Mouse (Mus musculus): ENCODE measurements around the gene Wfikkn2.
A peak's percentile ranks its signal among the peaks of the same experiment; 100 is the strongest.

The Wfikkn2 gene

DNA sequence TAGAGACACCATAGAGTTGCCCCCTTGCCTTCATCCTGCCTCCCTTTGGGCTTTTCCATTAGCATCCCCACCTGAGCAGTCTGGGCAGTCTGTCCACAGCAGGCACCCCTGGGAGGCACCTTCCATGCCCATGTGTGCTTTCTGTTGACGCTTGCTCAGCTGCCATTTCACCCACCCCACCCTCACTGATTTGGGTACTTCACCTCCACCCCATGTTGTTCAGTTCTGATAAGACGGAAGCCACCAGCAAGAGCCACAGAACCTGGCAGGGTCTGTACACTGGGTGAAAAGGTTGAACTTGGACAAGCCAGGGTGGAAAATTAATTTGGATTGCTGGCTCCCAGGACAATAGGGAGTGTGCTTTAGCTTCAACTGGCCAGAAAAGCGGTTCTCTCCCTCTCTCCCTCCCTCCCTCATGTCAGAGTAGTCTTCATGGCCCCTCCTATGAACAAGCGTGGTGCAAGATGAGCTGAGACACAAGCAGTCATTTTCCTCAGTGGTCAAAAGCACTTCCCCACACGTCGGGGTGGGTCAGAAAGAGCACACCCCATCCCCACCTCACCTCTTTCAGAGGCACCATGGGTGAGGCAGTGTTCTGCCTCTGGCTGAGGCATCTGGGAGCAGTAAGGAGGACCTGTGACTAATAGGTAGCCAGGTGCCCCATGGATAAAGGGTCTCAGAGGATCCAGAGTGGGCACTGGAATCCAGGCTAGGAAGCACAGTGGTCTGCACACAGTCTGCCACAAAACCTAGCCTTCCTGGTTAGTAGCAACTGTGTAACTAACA is 16.0 kb upstream of the Wfikkn2 start:
- no peak for DNase-seq

- DNase-seq = no peak
Measured at GRCm38 (mm10) chr11:94259814-94260213, 14.0 kb upstream of the Wfikkn2 start.

- DNase-seq = no peak
Measured at GRCm38 (mm10) chr11:94257987-94258386, 12.2 kb upstream of the Wfikkn2 start.

DNA sequence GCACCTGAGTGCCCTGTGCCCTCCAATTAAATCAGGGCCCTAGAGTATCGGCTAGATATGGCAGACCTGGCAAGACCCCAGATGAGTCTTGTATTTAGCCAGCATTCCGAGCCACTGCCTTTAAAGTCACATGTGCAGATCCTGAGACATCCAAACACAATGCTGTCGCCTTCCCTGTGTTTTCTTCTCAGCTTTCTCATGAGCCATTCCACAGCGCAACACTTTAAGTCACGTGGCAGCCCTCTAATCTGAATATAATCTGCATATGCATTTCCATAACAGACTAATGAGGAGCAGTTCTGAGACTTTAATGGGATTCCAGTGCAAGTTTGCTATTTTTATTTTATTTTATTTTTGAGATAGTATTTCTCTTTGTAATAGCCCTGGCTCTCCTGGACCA is 9.9 kb upstream of the Wfikkn2 start:
- DNase-seq = no peak

- DNase-seq = no peak
Measured at GRCm38 (mm10) chr11:94253691-94254090, 7.9 kb upstream of the Wfikkn2 start.

- no peak for DNase-seq
Measured at GRCm38 (mm10) chr11:94253156-94253555, 7.4 kb upstream of the Wfikkn2 start.

GRCm38 (mm10) chr11:94246789-94247061 is 920 bp upstream of the Wfikkn2 start:
- no peak for DNase-seq

GRCm38 (mm10) chr11:94244385-94244784 is 1.4 kb downstream of the Wfikkn2 start:
- DNase-seq = no peak

- DNase-seq = no peak
Measured at GRCm38 (mm10) chr11:94243422-94244180, 2.2 kb downstream of the Wfikkn2 start.

DNA sequence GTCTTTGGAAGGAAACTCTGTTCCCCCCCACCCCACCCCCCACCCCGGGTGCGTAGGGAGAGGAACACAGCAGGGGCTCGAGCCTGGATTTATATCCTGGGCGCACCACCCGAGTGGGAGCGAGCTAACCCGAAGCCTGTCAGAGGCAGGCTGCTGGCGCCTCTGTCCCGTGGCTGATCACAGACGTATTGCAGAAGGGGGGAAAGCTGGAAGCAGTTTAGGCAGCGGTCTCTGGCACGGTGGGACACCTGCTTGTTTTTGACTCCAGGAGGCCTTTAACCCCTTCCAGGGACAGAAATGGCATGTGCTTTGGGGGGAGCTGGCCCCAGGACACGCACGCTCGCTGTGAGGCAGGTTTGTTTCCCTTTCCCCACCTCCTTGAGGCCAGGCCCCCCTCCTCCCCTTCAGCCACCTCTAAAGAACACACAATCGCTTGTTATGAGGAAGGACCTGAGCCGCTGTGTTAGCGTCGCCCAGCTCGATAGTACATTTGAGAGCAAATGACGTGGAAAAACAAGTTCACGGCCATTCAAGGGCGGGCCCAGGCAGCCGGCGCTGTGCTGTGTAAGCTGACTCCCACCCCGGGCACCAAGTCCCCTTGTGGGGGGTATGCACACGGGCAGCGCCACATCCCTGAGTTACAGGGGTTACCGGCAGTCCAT is 2.9 kb downstream of the Wfikkn2 start:
- peak; percentile 88 for DNase-seq

DNA sequence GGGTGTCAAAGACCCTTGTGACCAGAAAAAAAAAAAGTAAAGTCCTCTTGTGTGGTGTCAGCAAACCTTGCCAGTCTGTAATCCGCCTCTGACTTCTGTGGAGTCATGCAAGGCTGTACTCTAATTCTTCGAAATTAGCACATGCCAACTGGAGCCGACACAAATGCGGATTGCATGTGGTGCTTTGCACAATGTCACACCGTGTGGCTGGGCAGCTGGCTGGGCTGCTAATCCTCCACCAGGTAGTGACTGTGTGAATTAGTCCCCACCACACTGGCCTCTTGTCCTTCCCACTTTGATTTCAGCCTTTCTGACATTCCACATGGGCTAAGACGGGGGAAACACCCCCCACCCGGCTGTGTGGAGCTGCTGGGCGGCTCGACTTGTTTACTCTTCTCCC is 6.1 kb downstream of the Wfikkn2 start:
- no peak for DNase-seq

GRCm38 (mm10) chr11:94238786-94239185 is 7.0 kb downstream of the Wfikkn2 start:
- DNase-seq = peak; percentile 89

- DNase-seq = peak; percentile 97
Measured at GRCm38 (mm10) chr11:94236074-94236473, 9.7 kb downstream of the Wfikkn2 start.

- peak; percentile 86 for DNase-seq
Measured at GRCm38 (mm10) chr11:94234857-94235256, 10.9 kb downstream of the Wfikkn2 start.

- peak; percentile 88 for DNase-seq
Measured at GRCm38 (mm10) chr11:94234380-94234779, 11.4 kb downstream of the Wfikkn2 start.

DNA sequence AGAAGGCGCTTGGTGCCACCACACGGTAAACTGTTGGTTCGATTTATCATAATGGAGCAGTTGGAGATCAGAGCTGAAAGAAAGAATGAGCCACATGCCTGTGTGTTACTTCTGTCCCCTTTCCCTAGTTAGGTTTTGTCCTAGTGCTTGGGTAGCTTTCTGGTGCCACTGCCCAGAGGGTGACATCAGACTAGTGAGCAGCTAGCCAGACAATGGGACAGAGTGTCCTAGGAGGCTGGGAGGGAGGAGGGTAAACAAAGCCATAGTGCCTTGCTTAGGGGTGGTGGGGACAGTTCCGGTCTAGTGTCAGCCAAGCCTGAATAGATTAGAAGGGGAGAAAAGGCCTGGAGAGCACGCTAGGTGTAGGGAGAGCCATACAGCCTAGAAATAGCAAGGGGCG is 12.4 kb downstream of the Wfikkn2 start:
- DNase-seq = peak; percentile 98

DNA sequence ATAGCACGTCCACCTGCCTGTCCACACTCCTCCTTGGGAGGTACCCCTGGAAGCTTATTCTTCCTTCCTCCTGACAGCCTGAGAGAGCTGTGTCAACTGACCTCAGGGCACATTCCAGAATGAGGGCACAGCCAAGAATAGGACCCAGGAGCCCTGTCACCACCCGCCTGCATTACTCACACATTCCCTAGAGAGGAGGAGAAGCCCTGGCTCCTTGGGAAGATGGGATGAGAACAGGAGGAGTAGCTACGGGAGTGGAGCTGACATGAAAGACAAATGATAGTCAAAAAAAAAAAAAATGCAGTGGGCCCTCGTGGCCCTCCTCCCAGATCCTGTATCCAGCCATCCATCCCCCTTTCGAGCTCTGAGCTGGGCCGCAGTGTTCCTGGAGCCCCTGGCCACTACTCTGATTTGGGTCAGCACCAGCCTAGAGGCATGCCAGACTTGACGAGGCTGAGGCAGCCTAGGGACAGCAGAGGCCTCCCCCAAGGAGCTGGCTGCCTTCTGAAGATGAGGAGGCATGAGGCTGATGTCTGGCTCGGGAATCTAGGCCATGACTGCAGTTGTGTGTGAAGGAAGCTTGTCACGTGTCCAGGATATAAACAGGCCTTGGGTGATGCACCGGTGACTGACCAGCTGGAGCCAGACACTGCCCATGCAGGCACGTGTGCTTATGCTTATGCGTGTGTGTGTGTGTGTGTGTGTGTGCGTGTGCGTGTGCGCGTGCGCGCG is 13.8 kb downstream of the Wfikkn2 start:
- DNase-seq = peak; percentile 96

- DNase-seq = no peak
Measured at GRCm38 (mm10) chr11:94230244-94230643, 15.6 kb downstream of the Wfikkn2 start.

GRCm38 (mm10) chr11:94229207-94229960 is 16.4 kb downstream of the Wfikkn2 start:
- DNase-seq = peak; percentile 96

DNA sequence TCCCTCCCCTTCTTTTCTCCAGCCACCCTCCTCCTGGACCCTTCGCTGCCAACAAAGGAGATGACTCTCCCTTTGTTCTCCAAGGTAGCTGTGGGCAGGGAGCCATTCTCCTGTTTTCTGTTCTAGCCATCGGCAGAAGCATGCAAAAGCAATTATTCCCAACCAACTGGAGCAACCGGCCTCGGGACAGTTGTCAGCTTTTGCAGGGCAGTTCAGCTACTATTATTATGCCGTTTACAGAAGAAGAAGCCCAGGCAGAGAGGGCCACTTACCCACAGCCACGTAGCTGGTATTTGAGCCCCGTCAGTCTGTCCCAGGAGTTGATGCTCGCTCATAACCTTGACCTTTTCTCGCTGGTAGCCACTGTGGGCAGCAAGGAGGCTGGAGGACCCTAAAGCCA is 17.4 kb downstream of the Wfikkn2 start:
- DNase-seq = no peak

DNA sequence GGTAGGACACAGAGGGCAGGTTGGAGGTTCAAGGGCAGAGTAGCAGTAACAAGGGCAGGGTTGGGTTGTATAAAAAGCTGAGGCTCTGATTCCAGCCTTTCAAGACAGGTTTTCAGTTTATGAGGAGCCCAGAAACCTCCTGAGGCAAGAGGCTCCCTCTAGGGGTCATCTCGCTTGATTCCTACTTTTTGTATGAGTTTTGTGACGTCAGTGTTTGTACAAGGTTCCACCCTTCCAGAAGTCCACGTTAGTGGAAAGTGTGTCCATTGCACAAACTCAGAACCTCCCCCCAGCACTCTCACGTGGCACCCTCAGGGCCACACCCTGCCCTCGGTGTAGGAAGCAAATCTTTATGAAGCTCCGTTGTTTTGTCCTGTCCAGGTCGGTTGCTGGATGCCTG is 19.8 kb downstream of the Wfikkn2 start:
- peak; percentile 96 for DNase-seq

DNA sequence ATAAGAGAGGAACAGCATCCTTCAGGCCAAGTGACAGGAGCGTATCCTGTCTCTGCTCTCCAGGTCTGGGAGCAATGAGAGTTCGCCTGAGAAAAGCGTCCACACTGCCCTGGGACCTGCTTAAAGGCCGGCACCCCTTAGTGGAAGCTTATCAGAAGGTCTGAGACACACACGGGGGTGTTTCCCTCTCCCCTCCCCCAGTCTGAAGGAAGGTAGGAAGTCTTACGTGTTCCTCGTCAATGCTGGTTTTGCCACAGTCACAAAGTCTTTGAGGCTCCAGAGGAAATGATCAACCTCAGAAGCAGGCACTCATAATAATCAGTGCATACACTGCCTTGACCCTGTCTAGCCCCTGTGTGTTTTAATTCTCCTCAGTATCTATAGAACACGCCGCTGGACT is 22.3 kb downstream of the Wfikkn2 start:
- no peak for DNase-seq

GRCm38 (mm10) chr11:94221257-94221656 is 24.5 kb downstream of the Wfikkn2 start:
- no peak for DNase-seq
